Mouse (Mus musculus) embryonic facial prominence, embryonic 13.5 days (tissue): ENCODE results near the gene Prdx6. TPM values are rescaled to one million over a fixed set of nuclear protein-coding genes. Genes with fewer than 3 reads are reported as not detected.

Source experiments
- ATAC-seq: fragments of 200-750 bp; cut with Nextera tagmentation; 2 replicates; pipeline ENCODE4 v1.8.0; 2017; ENCODE audit warnings: low read depth; ENCODE audit not compliant: insufficient number of reproducible peaks, insufficient read depth, low FRiP score, low TSS enrichment
- H3K27ac ChIP-seq: fragments of 300-500 bp; sonication (generic); 2 replicates; pipeline ENCODE4 v1.5.1; 2015; ENCODE audit warnings: moderate library complexity, mild to moderate bottlenecking, inconsistent platforms
- H3K27me3 ChIP-seq: fragments of 300-500 bp; sonication (generic); 2 replicates; pipeline ENCODE4 v1.6.1; 2015; ENCODE audit warnings: mild to moderate bottlenecking, inconsistent platforms
- H3K36me3 ChIP-seq: fragments of 300-500 bp; sonication (generic); 2 replicates; pipeline ENCODE4 v1.6.1; 2015; ENCODE audit warnings: mild to moderate bottlenecking, inconsistent platforms
- H3K4me1 ChIP-seq: fragments of 300-500 bp; sonication (generic); 2 replicates; pipeline ENCODE4 v1.6.1; 2015; ENCODE audit warnings: inconsistent platforms
- H3K4me2 ChIP-seq: fragments of 300-500 bp; sonication (generic); 2 replicates; pipeline ENCODE4 v1.6.1; 2015; ENCODE audit warnings: moderate library complexity, mild to moderate bottlenecking, inconsistent platforms
- H3K4me3 ChIP-seq: fragments of 300-500 bp; sonication (generic); 2 replicates; pipeline ENCODE4 v1.5.1; 2015; ENCODE audit warnings: mild to moderate bottlenecking, inconsistent platforms
- H3K9ac ChIP-seq: fragments of 300-500 bp; sonication (generic); 2 replicates; pipeline ENCODE4 v1.6.1; 2015; ENCODE audit warnings: mild to moderate bottlenecking, inconsistent platforms
- H3K9me3 ChIP-seq: fragments of 300-500 bp; sonication (generic); 2 replicates; pipeline ENCODE4 v1.6.1; 2016; ENCODE audit warnings: inconsistent platforms
- WGBS: fragments of 180-500 bp; shearing (Covaris S2); methylation state at CpG from one replicate; pipeline ENCODE4 v1.1.7; 2015; ENCODE audit warnings: mixed read lengths; 5-methylcytosine and 5-hydroxymethylcytosine counted together
- polyA plus RNA-seq: library from polyadenylated mRNA; unstranded; fragments of >200 nt; fragmentation: Nextera tagmentation; extraction: Ambion mirVana; gene quantifications from 2 replicates; pipeline ENCODE4 v1.2.1, GENCODE M21; 2015

Prdx6 gene
- polyA plus RNA-seq, 1 experiment from 2014 or later, result 412 TPM

GRCm38 (mm10) chr1:161249442-161249841, 1.6 kb downstream of the Prdx6 start:
- peak overlapping the region; percentile 75 for H3K27ac ChIP-seq
- 30% methylated on average over 6 of the region's 6 CpGs for WGBS

DNA sequence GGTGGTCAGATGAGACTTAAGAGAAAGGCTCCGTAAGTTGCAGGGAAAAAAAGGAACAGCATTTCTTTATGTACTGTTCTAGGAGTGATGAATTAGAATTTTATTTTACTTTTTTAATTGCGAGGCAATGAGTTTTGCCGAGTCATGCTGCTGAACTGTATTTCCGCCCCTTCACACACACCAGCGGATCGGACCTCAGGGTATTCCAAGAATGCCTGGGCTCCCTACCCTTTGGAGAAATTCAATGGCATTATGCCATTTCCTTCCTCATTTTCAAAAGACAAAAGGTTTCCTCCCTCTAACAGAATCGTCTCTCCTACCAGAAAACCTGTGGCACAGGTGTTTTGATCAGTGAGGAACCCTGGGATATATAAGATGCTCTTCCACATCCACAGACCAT, 2.3 kb downstream of the Prdx6 start:
- H3K9ac ChIP-seq, result peak overlapping the region; percentile 90; the same call in 1 of the 2 replicates
- H3K4me3 ChIP-seq, result peak overlapping the region; percentile 86
- H3K9me3 ChIP-seq, result no peaks in the 10 kb centered on the region
- H3K27me3 ChIP-seq, result no peaks in the 10 kb centered on the region
- H3K27ac ChIP-seq, result no peak overlapping the region
- peak overlapping the region; percentile 86 for H3K4me2 ChIP-seq
- no peak for ATAC-seq
- H3K36me3 ChIP-seq, result peaks cover 33% of the 10 kb centered on the region
- WGBS, result 36% methylated on average over 7 of the region's 7 CpGs
- H3K4me1 ChIP-seq, result peaks cover 31% of the 10 kb centered on the region

More at GRCm38 (mm10) chr1:161249442-161249841, 1.6 kb downstream of the Prdx6 start:
- H3K4me3 ChIP-seq, result peak overlapping the region; percentile 86
- H3K9me3 ChIP-seq, result no peaks in the 10 kb centered on the region
- peak overlapping the region; percentile 86 for H3K4me2 ChIP-seq
- no peak for ATAC-seq
- H3K36me3 ChIP-seq, result peaks cover 26% of the 10 kb centered on the region
- H3K9ac ChIP-seq, result peak overlapping the region; percentile 90
- no peaks in the 10 kb centered on the region for H3K27me3 ChIP-seq
- peaks cover 31% of the 10 kb centered on the region for H3K4me1 ChIP-seq

DNA sequence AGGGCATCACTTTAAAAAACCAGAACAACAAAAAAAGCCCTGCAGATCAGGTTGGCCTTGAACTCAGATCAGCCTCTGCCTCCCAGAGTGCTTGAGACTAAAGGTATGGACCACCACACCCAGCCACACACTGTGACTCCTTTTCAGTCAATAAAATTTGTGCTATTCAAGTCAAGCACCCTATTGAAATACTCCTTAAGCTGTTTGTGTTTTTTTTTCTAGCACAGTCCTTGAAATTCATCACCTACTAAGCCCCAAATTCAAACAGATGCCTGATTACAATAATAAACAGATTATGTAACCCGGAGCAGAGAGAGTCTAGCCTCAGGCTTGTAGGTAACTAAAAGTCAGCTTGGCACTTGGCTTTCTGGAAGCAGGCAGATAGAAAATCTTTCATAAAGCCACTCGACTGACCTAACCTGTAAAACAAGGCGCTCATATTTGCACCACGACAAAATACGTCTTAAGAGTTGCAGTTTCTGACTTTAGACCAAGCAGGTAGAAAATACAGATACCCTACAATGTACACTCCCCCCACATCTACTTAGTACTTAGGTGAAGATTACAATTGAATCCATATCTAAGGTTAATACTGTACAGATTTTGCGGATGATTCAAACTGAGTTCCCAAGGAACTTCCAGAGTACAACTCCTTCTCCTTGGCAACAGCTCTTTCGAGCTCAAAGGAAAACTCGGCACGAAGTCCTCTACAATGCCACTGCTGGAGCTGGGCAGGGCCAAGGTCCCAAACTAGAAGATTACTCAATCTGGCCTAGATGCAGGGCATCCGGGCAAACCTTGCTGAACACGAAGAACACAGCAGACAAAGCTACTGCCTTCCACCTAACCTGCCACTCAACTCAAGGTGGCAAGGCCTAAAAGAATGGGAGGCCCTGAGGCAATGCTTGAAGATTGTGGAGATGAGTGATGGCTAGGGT, 3.1 kb downstream of the Prdx6 start:
- WGBS, result 67% methylated on average over 11 of the region's 11 CpGs
- Histone ChIP-seq H3K27ac (no peak overlapping the region), H3K9ac (no peak overlapping the region), H3K4me3 (peak overlapping the region; percentile 86; the same call in 1 of the 2 replicates), H3K4me1 (peaks cover 31% of the 10 kb centered on the region), H3K36me3 (peaks cover 39% of the 10 kb centered on the region), H3K27me3 (no peaks in the 10 kb centered on the region), H3K9me3 (no peaks in the 10 kb centered on the region), H3K4me2 (peak overlapping the region; percentile 86)
- ATAC-seq, result no peak

- Histone ChIP-seq H3K9me3 (no peaks in the 10 kb centered on the region), H3K4me1 (peaks cover 31% of the 10 kb centered on the region), H3K27me3 (no peaks in the 10 kb centered on the region), H3K9ac (no peak overlapping the region), H3K4me2 (no peak overlapping the region), H3K27ac (no peak overlapping the region), H3K36me3 (peaks cover 46% of the 10 kb centered on the region), H3K4me3 (no peak overlapping the region)
- WGBS, result 73% methylated on average over 3 of the region's 3 CpGs
- ATAC-seq, result no peak
These were observed 3.8 kb downstream of the Prdx6 start for GRCm38 (mm10) chr1:161247176-161247575.

DNA sequence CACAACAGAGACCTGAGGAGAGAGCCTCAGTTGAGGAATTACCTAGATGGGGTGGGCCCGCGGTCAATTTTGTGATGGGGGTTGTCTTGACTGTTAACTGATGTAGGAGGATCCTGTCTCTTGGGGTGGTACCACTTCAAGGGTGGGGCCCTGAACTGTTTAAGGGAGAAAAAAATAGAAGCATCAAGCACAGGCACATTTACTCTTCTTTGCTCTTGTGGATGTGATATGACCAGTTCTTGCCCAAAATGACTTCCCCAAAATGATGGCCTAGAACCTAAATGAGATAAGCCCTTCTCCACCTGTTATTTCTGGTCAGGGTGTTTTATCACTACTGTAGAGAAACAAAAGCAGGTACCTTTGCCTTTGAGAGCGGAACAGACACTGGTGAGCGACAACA, 13.3 kb downstream of the Prdx6 start:
- WGBS, result over 99% methylated on average over 4 of the region's 4 CpGs
- H3K9ac ChIP-seq, result no peak overlapping the region
- H3K36me3 ChIP-seq, result peaks cover 48% of the 10 kb centered on the region

GRCm38 (mm10) chr1:161237339-161237738, 13.7 kb downstream of the Prdx6 start:
- H3K9ac ChIP-seq, result no peak overlapping the region
- H3K36me3 ChIP-seq, result peaks cover 44% of the 10 kb centered on the region
- 95% methylated on average over 7 of the region's 7 CpGs for WGBS
- H3K4me1 ChIP-seq, result peaks cover 12% of the 10 kb centered on the region; the same call in 1 of the 2 replicates
- H3K9me3 ChIP-seq, result no peaks in the 10 kb centered on the region
- H3K4me3 ChIP-seq, result no peak overlapping the region
- no peak for ATAC-seq
- H3K27me3 ChIP-seq, result no peaks in the 10 kb centered on the region
- H3K4me2 ChIP-seq, result no peak overlapping the region
- H3K27ac ChIP-seq, result no peak overlapping the region

More for the DNA sequence above, 13.3 kb downstream of the Prdx6 start:
- H3K4me2 ChIP-seq, result no peak overlapping the region
- H3K27me3 ChIP-seq, result no peaks in the 10 kb centered on the region
- H3K4me1 ChIP-seq, result peaks cover 11% of the 10 kb centered on the region; the same call in 1 of the 2 replicates
- H3K4me3 ChIP-seq, result no peak overlapping the region
- no peak for ATAC-seq
- H3K9me3 ChIP-seq, result no peaks in the 10 kb centered on the region
- H3K27ac ChIP-seq, result no peak overlapping the region

GRCm38 (mm10) chr1:161233226-161233839, 17.7 kb downstream of the Prdx6 start:
- Histone ChIP-seq H3K36me3 (peaks cover 11% of the 10 kb centered on the region), H3K4me2 (peak overlapping the region; percentile 26; the same call in 1 of the 2 replicates), H3K4me3 (no peak overlapping the region), H3K27me3 (no peaks in the 10 kb centered on the region), H3K27ac (peak overlapping the region; percentile 5; the same call in 1 of the 2 replicates), H3K9me3 (no peaks in the 10 kb centered on the region), H3K4me1 (peaks cover 12% of the 10 kb centered on the region; the same call in 1 of the 2 replicates), H3K9ac (no peak overlapping the region)
- 58% methylated on average over 13 of the region's 13 CpGs for WGBS
- 0 out of 2 replicates have a peak, but pooled peaks have one; percentile 32 for ATAC-seq

- Histone ChIP-seq H3K27ac (no peak overlapping the region), H3K4me3 (no peak overlapping the region), H3K4me2 (no peak overlapping the region), H3K27me3 (no peaks in the 10 kb centered on the region), H3K4me1 (peaks cover 12% of the 10 kb centered on the region; the same call in 1 of the 2 replicates), H3K36me3 (no peaks in the 10 kb centered on the region), H3K9ac (no peak overlapping the region), H3K9me3 (no peaks in the 10 kb centered on the region)
- ATAC-seq, result no peak
- 90% methylated on average over 5 of the region's 5 CpGs for WGBS
These were observed 18.8 kb downstream of the Prdx6 start for GRCm38 (mm10) chr1:161232181-161232580.

GRCm38 (mm10) chr1:161224837-161225236, 26.2 kb downstream of the Prdx6 start:
- 33% methylated on average over 5 of the region's 5 CpGs for WGBS
- ATAC-seq, result no peak
- H3K9me3 ChIP-seq, result no peaks in the 10 kb centered on the region
- no peaks in the 10 kb centered on the region for H3K36me3 ChIP-seq
- no peak overlapping the region for H3K9ac ChIP-seq
- no peak overlapping the region for H3K27ac ChIP-seq
- peaks cover 5% of the 10 kb centered on the region; the same call in 1 of the 2 replicates for H3K4me1 ChIP-seq
- H3K4me2 ChIP-seq, result no peak overlapping the region
- H3K27me3 ChIP-seq, result no peaks in the 10 kb centered on the region
- no peak overlapping the region for H3K4me3 ChIP-seq

- H3K27me3 ChIP-seq, result no peaks in the 10 kb centered on the region
- no peak overlapping the region for H3K4me2 ChIP-seq
- WGBS, result 66% methylated on average over 3 of the region's 3 CpGs
- no peaks in the 10 kb centered on the region for H3K9me3 ChIP-seq
- peaks cover 3% of the 10 kb centered on the region; the same call in 1 of the 2 replicates for H3K4me1 ChIP-seq
- no peak overlapping the region for H3K9ac ChIP-seq
- no peak overlapping the region for H3K27ac ChIP-seq
- H3K4me3 ChIP-seq, result no peak overlapping the region
- H3K36me3 ChIP-seq, result no peaks in the 10 kb centered on the region
- ATAC-seq, result no peak
These were observed 31.2 kb downstream of the Prdx6 start for GRCm38 (mm10) chr1:161219816-161220215.

- H3K27ac ChIP-seq, result no peak overlapping the region
- H3K9ac ChIP-seq, result no peak overlapping the region
- H3K27me3 ChIP-seq, result no peaks in the 10 kb centered on the region
- no peaks in the 10 kb centered on the region for H3K36me3 ChIP-seq
- no peak overlapping the region for H3K4me2 ChIP-seq
- ATAC-seq, result no peak
- WGBS, result 31% methylated on average over 4 of the region's 4 CpGs
- no peaks in the 10 kb centered on the region for H3K9me3 ChIP-seq
- no peaks in the 10 kb centered on the region for H3K4me1 ChIP-seq
- no peak overlapping the region for H3K4me3 ChIP-seq
These were observed 36.6 kb downstream of the Prdx6 start for GRCm38 (mm10) chr1:161214465-161214864.
